Mouse (Mus musculus) lung, postnatal 0 days (tissue): Measurements from ENCODE around the gene D430041D05Rik.

Experiments
- CTCF ChIP-seq: IDR thresholded peaks from 2 replicates; pipeline ENCODE4 v1.5.1; 2016; ENCODE audit warnings: antibody characterized with exemption, mild to moderate bottlenecking
- EP300 ChIP-seq: IDR thresholded peaks from 2 replicates; pipeline ENCODE4 v1.6.1; 2016; ENCODE audit warnings: antibody characterized with exemption, mild to moderate bottlenecking, control low read depth

GRCm38 (mm10) chr2:104413011-104413410 is 2.2 kb upstream of the D430041D05Rik start:
- TF ChIP-seq CTCF (no peak), EP300 (no peak)
